8 mouse cellular contexts compared by ENCODE assay signal in genomic region chr15:78571554-78572269, GRCm38 (mm10). TPM values are rescaled to one million over a fixed set of nuclear protein-coding genes. Genes with fewer than 3 reads are reported as not detected.
DNase-seq lines count a peak whose midpoint lies in the region; ATAC-seq and TF ChIP-seq lines count a peak whose summit lies in the region.

No protein-coding gene starts in this region.

- 22% methylated on average over 16 of the region's 16 CpGs for WGBS in heart, embryonic 12.5 days
- 39% methylated on average over 16 of the region's 16 CpGs for WGBS in lung, postnatal 0 days
- WGBS in stomach, embryonic 16.5 days, result 42% methylated on average over 16 of the region's 16 CpGs
- WGBS in hindbrain, postnatal 0 days, result 68% methylated on average over 16 of the region's 16 CpGs

- no peak for TF ChIP-seq EP300 in lung, postnatal 0 days (IDR thresholded peaks at IDR 0.05)

- DNase-seq in adrenal gland, postnatal 36 days, result peak; percentile 17 to 31
- DNase-seq in adrenal gland, adult (ENCODE audit: inconsistent age in 2 of 2, low spot score in 1 of 2), result no peak
- no peak for DNase-seq in lung, postnatal 0 days (ENCODE audit: low spot score)
- DNase-seq in neural tube, embryonic 10.5 days (ENCODE audit: extremely low spot score, low spot score), result no peak
- no peak for DNase-seq in hindbrain, postnatal 0 days (ENCODE audit: low spot score)
- DNase-seq in kidney, adult 9 months, result no peak

- H3K27me3 ChIP-seq in heart, embryonic 12.5 days (replicated peaks), result no peaks in the 10 kb centered on the region
- no peaks in the 10 kb centered on the region for H3K27me3 ChIP-seq in lung, postnatal 0 days (replicated peaks; ENCODE audit: insufficient read depth, low read length)
- H3K27me3 ChIP-seq in stomach, embryonic 16.5 days (ENCODE audit: control insufficient read depth, insufficient read depth, low read length), result no peaks in the 10 kb centered on the region
- no peaks in the 10 kb centered on the region for H3K27me3 ChIP-seq in hindbrain, postnatal 0 days (ENCODE audit: insufficient read depth, low read length)

- peak; percentile 79 for ATAC-seq in heart, embryonic 12.5 days (ENCODE audit: insufficient number of reproducible peaks, low FRiP score)
- peak; percentile 38 for ATAC-seq in lung, postnatal 0 days
- 0 out of 2 replicates have a peak, but pooled peaks have one; percentile 19 for ATAC-seq in stomach, embryonic 16.5 days (ENCODE audit: insufficient read depth, low FRiP score)
- no peak for ATAC-seq in hindbrain, postnatal 0 days

- peaks cover 3% of the 10 kb centered on the region; the same call in 1 of the 2 replicates for H3K9me3 ChIP-seq in heart, embryonic 12.5 days (replicated peaks)
- H3K9me3 ChIP-seq in lung, postnatal 0 days (ENCODE audit: low read length), result no peaks in the 10 kb centered on the region
- H3K9me3 ChIP-seq in stomach, embryonic 16.5 days (replicated peaks; ENCODE audit: control insufficient read depth, low read length), result no peaks in the 10 kb centered on the region; the same call in 1 of the 2 replicates
- no peaks in the 10 kb centered on the region for H3K9me3 ChIP-seq in hindbrain, postnatal 0 days (ENCODE audit: low read length)

- peak overlapping the region; percentile 32; the same call in 1 of the 2 replicates for H3K9ac ChIP-seq in heart, embryonic 12.5 days
- no peak overlapping the region for H3K9ac ChIP-seq in lung, postnatal 0 days (replicated peaks; ENCODE audit: low read depth)
- H3K9ac ChIP-seq in stomach, embryonic 16.5 days (ENCODE audit: low read length), result peak overlapping the region; percentile 46
- H3K9ac ChIP-seq in hindbrain, postnatal 0 days (replicated peaks; ENCODE audit: low read length), result no peak overlapping the region

- H3K36me3 ChIP-seq in heart, embryonic 12.5 days, result no peaks in the 10 kb centered on the region
- H3K36me3 ChIP-seq in lung, postnatal 0 days (ENCODE audit: insufficient read depth, low read length), result no peaks in the 10 kb centered on the region
- no peaks in the 10 kb centered on the region for H3K36me3 ChIP-seq in stomach, embryonic 16.5 days (ENCODE audit: control insufficient read depth, insufficient read depth, low read length)
- H3K36me3 ChIP-seq in hindbrain, postnatal 0 days (ENCODE audit: insufficient read depth, low read length), result no peaks in the 10 kb centered on the region

- peak overlapping the region; percentile 23 for H3K4me2 ChIP-seq in heart, embryonic 12.5 days
- 0 out of 2 replicates have a peak overlapping the region, but pooled peaks have one; percentile 11 for H3K4me2 ChIP-seq in lung, postnatal 0 days (replicated peaks; ENCODE audit: low read depth, low read length)
- no peak overlapping the region for H3K4me2 ChIP-seq in stomach, embryonic 16.5 days (ENCODE audit: low read depth, low read length)
- H3K4me2 ChIP-seq in hindbrain, postnatal 0 days (ENCODE audit: low read depth, low read length), result no peak overlapping the region

- H3K27ac ChIP-seq in heart, embryonic 12.5 days (ENCODE audit: poor library complexity, severe bottlenecking), result peak overlapping the region; percentile 46; the same call in 1 of the 2 replicates
- no peak overlapping the region; the same call in 1 of the 2 replicates for H3K27ac ChIP-seq in lung, postnatal 0 days (ENCODE audit: low read length)
- H3K27ac ChIP-seq in stomach, embryonic 16.5 days (ENCODE audit: low read length), result no peak overlapping the region; the same call in 1 of the 2 replicates
- H3K27ac ChIP-seq in hindbrain, postnatal 0 days, result no peak overlapping the region

- peaks cover 20% of the 10 kb centered on the region for H3K4me1 ChIP-seq in heart, embryonic 12.5 days (replicated peaks)
- H3K4me1 ChIP-seq in lung, postnatal 0 days (ENCODE audit: insufficient read depth, low read depth, low read length), result no peaks in the 10 kb centered on the region
- 0 out of 2 replicates have a peak, but pooled peaks cover 3% of the 10 kb centered on the region for H3K4me1 ChIP-seq in stomach, embryonic 16.5 days (ENCODE audit: control insufficient read depth, insufficient read depth, low read length)
- no peaks in the 10 kb centered on the region for H3K4me1 ChIP-seq in hindbrain, postnatal 0 days (ENCODE audit: insufficient read depth, low read length)

- no peak overlapping the region for H3K4me3 ChIP-seq in heart, embryonic 12.5 days
- peak overlapping the region; percentile 6; the same call in 1 of the 2 replicates for H3K4me3 ChIP-seq in lung, postnatal 0 days (ENCODE audit: low read depth, low read length)
- peak overlapping the region; percentile 25 for H3K4me3 ChIP-seq in stomach, embryonic 16.5 days (replicated peaks; ENCODE audit: low read length)
- no peak overlapping the region for H3K4me3 ChIP-seq in hindbrain, postnatal 0 days (ENCODE audit: low read length)

- TF ChIP-seq CTCF in lung, postnatal 0 days (IDR thresholded peaks at IDR 0.05), result no peak
- TF ChIP-seq CTCF in hindbrain, postnatal 0 days (IDR thresholded peaks at IDR 0.05; ENCODE audit: low read depth), result no peak

RNA-seq across cellular contexts. Expression of gene Rac2, which starts 0.9 kb away (rescaled TPM):
- 1 to 10 TPM; 3.3 to 3.7 TPM for total RNA-seq in adrenal gland, postnatal 36 days (2021)
- polyA plus RNA-seq in heart, embryonic 12.5 days (2016; fragmentation: Nextera tagmentation; extraction: Ambion mirVana), result 5.5 and 6.9 TPM in 2 replicates
- 29.7 and 32.1 TPM in 2 replicates for polyA plus RNA-seq in lung, postnatal 0 days (2015; fragmentation: Nextera tagmentation; extraction: Ambion mirVana)
- 21.1 and 26.2 TPM in 2 replicates for polyA plus RNA-seq in stomach, embryonic 16.5 days (2015; fragmentation: Nextera tagmentation; extraction: Ambion mirVana)
- total RNA-seq in hindbrain, postnatal 0 days (2014; rRNA removed), result 2.0 and 3.4 TPM in 2 replicates
- polyA plus RNA-seq in hindbrain, postnatal 0 days (2015; fragmentation: Nextera tagmentation; extraction: Ambion mirVana), result 5.0 and 6.8 TPM in 2 replicates

RNA-seq across cellular contexts. Expression of gene Cyth4, which starts 25.1 kb away (rescaled TPM):
- total RNA-seq in adrenal gland, postnatal 36 days (2021), result 10 to 100 TPM in 1 of 2 experiments, 1 to 10 TPM in 1; 6.8 to 10.2 TPM
- polyA plus RNA-seq in heart, embryonic 12.5 days (2016; fragmentation: Nextera tagmentation; extraction: Ambion mirVana), result 3.8 and 4.8 TPM in 2 replicates
- polyA plus RNA-seq in lung, postnatal 0 days (2015; fragmentation: Nextera tagmentation; extraction: Ambion mirVana), result 14.5 and 16.1 TPM in 2 replicates
- polyA plus RNA-seq in stomach, embryonic 16.5 days (2015; fragmentation: Nextera tagmentation; extraction: Ambion mirVana), result 10.0 and 12.9 TPM in 2 replicates
- 6.4 and 6.8 TPM in 2 replicates for total RNA-seq in hindbrain, postnatal 0 days (2014; rRNA removed)
- polyA plus RNA-seq in hindbrain, postnatal 0 days (2015; fragmentation: Nextera tagmentation; extraction: Ambion mirVana), result 5.7 and 7.2 TPM in 2 replicates

RNA-seq across cellular contexts. Expression of gene Sstr3, which starts 27.2 kb away (rescaled TPM):
- total RNA-seq in adrenal gland, postnatal 36 days (2021), result under 1 TPM; 0.30 to 0.70 TPM
- polyA plus RNA-seq in heart, embryonic 12.5 days (2016; fragmentation: Nextera tagmentation; extraction: Ambion mirVana), result 0.13 TPM in 1 of 2 replicates, not detected in the other
- polyA plus RNA-seq in lung, postnatal 0 days (2015; fragmentation: Nextera tagmentation; extraction: Ambion mirVana), result 0.06 and 0.10 TPM in 2 replicates
- 0.12 and 0.39 TPM in 2 replicates for polyA plus RNA-seq in stomach, embryonic 16.5 days (2015; fragmentation: Nextera tagmentation; extraction: Ambion mirVana)
- 3.1 and 4.0 TPM in 2 replicates for total RNA-seq in hindbrain, postnatal 0 days (2014; rRNA removed)
- polyA plus RNA-seq in hindbrain, postnatal 0 days (2015; fragmentation: Nextera tagmentation; extraction: Ambion mirVana), result 0.97 and 1.0 TPM in 2 replicates

RNA-seq across cellular contexts. Expression of gene C1qtnf6, which starts 40.5 kb away (rescaled TPM):
- total RNA-seq in adrenal gland, postnatal 36 days (2021), result 10 to 100 TPM; 38.1 to 40.7 TPM
- polyA plus RNA-seq in heart, embryonic 12.5 days (2016; fragmentation: Nextera tagmentation; extraction: Ambion mirVana), result 30.4 and 32.4 TPM in 2 replicates
- 19.1 and 21.5 TPM in 2 replicates for polyA plus RNA-seq in lung, postnatal 0 days (2015; fragmentation: Nextera tagmentation; extraction: Ambion mirVana)
- polyA plus RNA-seq in stomach, embryonic 16.5 days (2015; fragmentation: Nextera tagmentation; extraction: Ambion mirVana), result 31.3 and 35.6 TPM in 2 replicates
- 3.1 and 6.1 TPM in 2 replicates for total RNA-seq in hindbrain, postnatal 0 days (2014; rRNA removed)
- polyA plus RNA-seq in hindbrain, postnatal 0 days (2015; fragmentation: Nextera tagmentation; extraction: Ambion mirVana), result 10.0 and 10.2 TPM in 2 replicates

Comparison
In these comparisons a context has a peak if more than half of its experiments do, and no peak if none do; other contexts are left out.
1. DNase-seq: peak in adrenal gland, postnatal 36 days (2 of 2); none in adrenal gland, adult (0 of 2), lung, postnatal 0 days (single experiment), neural tube, embryonic 10.5 days (single experiment), hindbrain, postnatal 0 days (single experiment) and kidney, adult 9 months (single experiment).
2. H3K4me2 ChIP-seq: peak in heart, embryonic 12.5 days (single experiment) and lung, postnatal 0 days (single experiment); none in stomach, embryonic 16.5 days (single experiment) and hindbrain, postnatal 0 days (single experiment).
3. H3K4me3 ChIP-seq: peak in lung, postnatal 0 days (single experiment) and stomach, embryonic 16.5 days (single experiment); none in heart, embryonic 12.5 days (single experiment) and hindbrain, postnatal 0 days (single experiment).
4. H3K9ac ChIP-seq: peak in heart, embryonic 12.5 days (single experiment) and stomach, embryonic 16.5 days (single experiment); none in lung, postnatal 0 days (single experiment) and hindbrain, postnatal 0 days (single experiment).